In genomic region chr11:96291681-96292564, GRCm38 (mm10) we compare ENCODE assay signal across 9 mouse cellular contexts. TPM values are rescaled to one million over a fixed set of nuclear protein-coding genes. Genes with fewer than 3 reads are reported as not detected.
DNase-seq lines count a peak whose midpoint lies in the region; ATAC-seq lines count a peak whose summit lies in the region.
"Had no signal": no experiment of that assay in that cellular context is flagged by ENCODE, and none has a peak within 500 bp of the region (broad histone marks: within the 10 kb centered on the region; RNA-seq: fewer than 3 reads in every experiment).

Gene Hoxb6 (plus strand): TSS chr11:96292476.

- H3K27ac ChIP-seq in liver, embryonic 11.5 days (ENCODE audit: low read depth, low read length): no peak within 1 kb of the TSS
- no peak within 1 kb of the TSS for H3K27ac ChIP-seq in liver, embryonic 12.5 days
- no peak within 1 kb of the TSS; the same call in 1 of the 2 replicates for H3K27ac ChIP-seq in embryonic facial prominence, embryonic 14.5 days (replicated peaks; ENCODE audit: low read depth, low read length)
- H3K27ac ChIP-seq in kidney, embryonic 16.5 days (ENCODE audit: low read length): peak within 1 kb of the TSS; percentile 99
- peak within 1 kb of the TSS; percentile 82 for H3K27ac ChIP-seq in stomach, embryonic 14.5 days (ENCODE audit: low read length)
- no peak within 1 kb of the TSS for H3K27ac ChIP-seq in midbrain, embryonic 15.5 days
- H3K27ac ChIP-seq: embryonic facial prominence, embryonic 13.5 days had no signal

- 7% methylated on average over 22 of the region's 22 CpGs for WGBS in liver, embryonic 11.5 days
- WGBS in liver, embryonic 12.5 days (ENCODE audit: insufficient replicate concordance): 8% methylated on average over 21 of the region's 22 CpGs
- 3% methylated on average over 22 of the region's 22 CpGs for WGBS in embryonic facial prominence, embryonic 14.5 days
- 2% methylated on average over 22 of the region's 22 CpGs for WGBS in kidney, embryonic 16.5 days
- 10% methylated on average over 22 of the region's 22 CpGs for WGBS in stomach, embryonic 14.5 days
- WGBS in midbrain, embryonic 15.5 days: 2% methylated on average over 22 of the region's 22 CpGs

- 0 out of 2 replicates have a peak, but pooled peaks cover 3% of the 10 kb centered on the region for H3K4me1 ChIP-seq in liver, embryonic 11.5 days (replicated peaks; ENCODE audit: control insufficient read depth, insufficient read depth, low read length)
- H3K4me1 ChIP-seq in liver, embryonic 12.5 days: peaks cover 11% of the 10 kb centered on the region; the same call in 1 of the 2 replicates
- H3K4me1 ChIP-seq in embryonic facial prominence, embryonic 14.5 days (ENCODE audit: control insufficient read depth, insufficient read depth, low read length): no peaks in the 10 kb centered on the region
- H3K4me1 ChIP-seq in kidney, embryonic 16.5 days (ENCODE audit: insufficient read depth, low read length): peaks cover 52% of the 10 kb centered on the region
- H3K4me1 ChIP-seq in stomach, embryonic 14.5 days (ENCODE audit: control insufficient read depth, insufficient read depth, low read length): peaks cover 8% of the 10 kb centered on the region; the same call in 1 of the 2 replicates
- no peaks in the 10 kb centered on the region for H3K4me1 ChIP-seq in midbrain, embryonic 15.5 days

- ATAC-seq in liver, embryonic 11.5 days (replicated peaks; ENCODE audit: low FRiP score): no peak
- ATAC-seq in liver, embryonic 12.5 days: no peak
- no peak for ATAC-seq in embryonic facial prominence, embryonic 14.5 days (ENCODE audit: low read depth)
- ATAC-seq in kidney, embryonic 16.5 days (ENCODE audit: low FRiP score, low TSS enrichment): 0 out of 2 replicates have a peak, but pooled peaks have one; percentile 25
- ATAC-seq in stomach, embryonic 14.5 days (ENCODE audit: insufficient number of reproducible peaks, insufficient read depth, low FRiP score, low read depth): no peak
- no peak for ATAC-seq in midbrain, embryonic 15.5 days (replicated peaks)
- ATAC-seq in inflammation-experienced regulatory T-cells, adult 6 months: no peak

- H3K4me2 ChIP-seq in liver, embryonic 11.5 days: 0 out of 2 replicates have a peak within 1 kb of the TSS, but pooled peaks have one; percentile 7
- H3K4me2 ChIP-seq in liver, embryonic 12.5 days: no peak within 1 kb of the TSS
- no peak within 1 kb of the TSS for H3K4me2 ChIP-seq in embryonic facial prominence, embryonic 14.5 days (ENCODE audit: low read depth, low read length)
- peak within 1 kb of the TSS; percentile 90 for H3K4me2 ChIP-seq in kidney, embryonic 16.5 days (replicated peaks; ENCODE audit: low read depth, low read length)
- H3K4me2 ChIP-seq in stomach, embryonic 14.5 days (replicated peaks; ENCODE audit: low read depth, low read length): peak within 1 kb of the TSS; percentile 52
- H3K4me2 ChIP-seq in midbrain, embryonic 15.5 days: no peak within 1 kb of the TSS
- H3K4me2 ChIP-seq: embryonic facial prominence, embryonic 13.5 days had no signal

- H3K9ac ChIP-seq in liver, embryonic 11.5 days (ENCODE audit: low read depth, low read length): no peak within 1 kb of the TSS
- H3K9ac ChIP-seq in liver, embryonic 12.5 days: no peak within 1 kb of the TSS
- 0 out of 2 replicates have a peak within 1 kb of the TSS, but pooled peaks have one; percentile 19 for H3K9ac ChIP-seq in embryonic facial prominence, embryonic 14.5 days (ENCODE audit: low read depth, low read length)
- peak within 1 kb of the TSS; percentile 98 for H3K9ac ChIP-seq in kidney, embryonic 16.5 days (replicated peaks; ENCODE audit: low read length)
- peak within 1 kb of the TSS; percentile 37 for H3K9ac ChIP-seq in stomach, embryonic 14.5 days (replicated peaks; ENCODE audit: low read depth, low read length)
- H3K9ac ChIP-seq in midbrain, embryonic 15.5 days: no peak within 1 kb of the TSS
- H3K9ac ChIP-seq: embryonic facial prominence, embryonic 13.5 days had no signal

- H3K36me3 ChIP-seq in liver, embryonic 11.5 days (ENCODE audit: control insufficient read depth, insufficient read depth, low read length): no peaks in the 10 kb centered on the region
- no peaks in the 10 kb centered on the region for H3K36me3 ChIP-seq in liver, embryonic 12.5 days
- no peaks in the 10 kb centered on the region for H3K36me3 ChIP-seq in embryonic facial prominence, embryonic 14.5 days (ENCODE audit: control insufficient read depth, insufficient read depth, low read length)
- no peaks in the 10 kb centered on the region for H3K36me3 ChIP-seq in kidney, embryonic 16.5 days (ENCODE audit: insufficient read depth, low read length)
- H3K36me3 ChIP-seq in stomach, embryonic 14.5 days (ENCODE audit: control insufficient read depth, insufficient read depth, low read length): no peaks in the 10 kb centered on the region
- no peaks in the 10 kb centered on the region for H3K36me3 ChIP-seq in midbrain, embryonic 15.5 days (replicated peaks)
- H3K36me3 ChIP-seq: embryonic facial prominence, embryonic 13.5 days had no signal

- no peaks in the 10 kb centered on the region for H3K9me3 ChIP-seq in liver, embryonic 11.5 days (ENCODE audit: control insufficient read depth, low read length)
- H3K9me3 ChIP-seq in liver, embryonic 12.5 days (replicated peaks): no peaks in the 10 kb centered on the region
- no peaks in the 10 kb centered on the region for H3K9me3 ChIP-seq in embryonic facial prominence, embryonic 14.5 days (ENCODE audit: control insufficient read depth, low read length)
- no peaks in the 10 kb centered on the region for H3K9me3 ChIP-seq in kidney, embryonic 16.5 days (ENCODE audit: low read length)
- H3K9me3 ChIP-seq in stomach, embryonic 14.5 days (ENCODE audit: control insufficient read depth, low read depth, low read length): no peaks in the 10 kb centered on the region
- H3K9me3 ChIP-seq in midbrain, embryonic 15.5 days: no peaks in the 10 kb centered on the region
- H3K9me3 ChIP-seq: embryonic facial prominence, embryonic 13.5 days had no signal

- peaks cover 100% of the 10 kb centered on the region for H3K27me3 ChIP-seq in liver, embryonic 11.5 days (replicated peaks; ENCODE audit: control insufficient read depth, insufficient read depth, low read length)
- peaks cover 99% of the 10 kb centered on the region for H3K27me3 ChIP-seq in liver, embryonic 12.5 days (replicated peaks)
- peaks cover 99% of the 10 kb centered on the region for H3K27me3 ChIP-seq in embryonic facial prominence, embryonic 14.5 days (replicated peaks; ENCODE audit: control insufficient read depth, insufficient read depth, low read length)
- H3K27me3 ChIP-seq in kidney, embryonic 16.5 days (ENCODE audit: insufficient read depth, low read length): no peaks in the 10 kb centered on the region
- H3K27me3 ChIP-seq in stomach, embryonic 14.5 days (ENCODE audit: control insufficient read depth, insufficient read depth, low read length): peaks cover 40% of the 10 kb centered on the region; the same call in 1 of the 2 replicates
- H3K27me3 ChIP-seq in midbrain, embryonic 15.5 days (replicated peaks): peaks cover 97% of the 10 kb centered on the region

- no peak for DNase-seq in liver, embryonic 11.5 days (ENCODE audit: low spot score)
- no peak for DNase-seq in embryonic facial prominence, embryonic 14.5 days (ENCODE audit: low spot score)
- DNase-seq in cerebellum, adult 9-11 months: no peak

- H3K4me3 ChIP-seq in liver, embryonic 11.5 days (ENCODE audit: low read depth, low read length): no peak within 1 kb of the TSS
- H3K4me3 ChIP-seq in liver, embryonic 12.5 days: no peak within 1 kb of the TSS
- H3K4me3 ChIP-seq in embryonic facial prominence, embryonic 14.5 days (ENCODE audit: low read depth, low read length): peak within 1 kb of the TSS; percentile 2; the same call in 1 of the 2 replicates
- H3K4me3 ChIP-seq in kidney, embryonic 16.5 days (ENCODE audit: low read length): peak within 1 kb of the TSS; percentile 71
- peak within 1 kb of the TSS; percentile 38 for H3K4me3 ChIP-seq in stomach, embryonic 14.5 days (ENCODE audit: low read depth, low read length)
- H3K4me3 ChIP-seq in midbrain, embryonic 15.5 days: no peak within 1 kb of the TSS
- H3K4me3 ChIP-seq: embryonic facial prominence, embryonic 13.5 days had no signal

RNA-seq across cellular contexts. Expression of gene Hoxb6, which starts in this region (rescaled TPM):
- polyA plus RNA-seq in liver, embryonic 11.5 days (2014; fragmentation: Nextera tagmentation; extraction: Ambion mirVana): 1.9 and 2.4 TPM in 2 replicates
- 0.30 TPM in 2 replicates for polyA plus RNA-seq in liver, embryonic 12.5 days (2016; fragmentation: Nextera tagmentation; extraction: Ambion mirVana)
- 0.22 and 0.97 TPM in 2 replicates for polyA plus RNA-seq in embryonic facial prominence, embryonic 14.5 days (2014; fragmentation: Nextera tagmentation; extraction: Ambion mirVana)
- polyA plus RNA-seq in kidney, embryonic 16.5 days (2015; fragmentation: Nextera tagmentation; extraction: Ambion mirVana): 50.3 and 55.7 TPM in 2 replicates
- polyA plus RNA-seq in stomach, embryonic 14.5 days (2014; fragmentation: Nextera tagmentation; extraction: Ambion mirVana): 12.4 TPM in 2 replicates
- 0.13 and 0.34 TPM in 2 replicates for polyA plus RNA-seq in midbrain, embryonic 15.5 days (2015; fragmentation: Nextera tagmentation; extraction: Ambion mirVana)
- not detected for polyA plus RNA-seq in inflammation-experienced regulatory T-cells, adult 6 months (2017; shearing (Covaris generic))

Comparison
In these comparisons a context has a peak if more than half of its experiments do, and no peak if none do; other contexts are left out.
1. H3K4me2 ChIP-seq: peak in liver, embryonic 11.5 days (single experiment), kidney, embryonic 16.5 days (single experiment) and stomach, embryonic 14.5 days (single experiment); none in liver, embryonic 12.5 days (single experiment), embryonic facial prominence, embryonic 14.5 days (single experiment) and midbrain, embryonic 15.5 days (single experiment).
2. H3K27ac ChIP-seq: peak in kidney, embryonic 16.5 days (single experiment) and stomach, embryonic 14.5 days (single experiment); none in liver, embryonic 11.5 days (single experiment), liver, embryonic 12.5 days (single experiment), embryonic facial prominence, embryonic 14.5 days (single experiment) and midbrain, embryonic 15.5 days (single experiment).
3. H3K4me3 ChIP-seq: peak in embryonic facial prominence, embryonic 14.5 days (single experiment), kidney, embryonic 16.5 days (single experiment) and stomach, embryonic 14.5 days (single experiment); none in liver, embryonic 11.5 days (single experiment), liver, embryonic 12.5 days (single experiment) and midbrain, embryonic 15.5 days (single experiment).
4. H3K9ac ChIP-seq: peak in embryonic facial prominence, embryonic 14.5 days (single experiment), kidney, embryonic 16.5 days (single experiment) and stomach, embryonic 14.5 days (single experiment); none in liver, embryonic 11.5 days (single experiment), liver, embryonic 12.5 days (single experiment) and midbrain, embryonic 15.5 days (single experiment).